Mouse (Mus musculus) G1E (cell line): ENCODE results near the gene Rhbdd1. TPM values are rescaled to one million over a fixed set of nuclear protein-coding genes. Genes with fewer than 3 reads are reported as not detected.

Source experiments
- ATAC-seq: 2 replicates; pipeline ENCODE4 v1.8.0; 2016; ENCODE audit warnings: mild to moderate bottlenecking; ENCODE audit not compliant: insufficient number of reproducible peaks, poor library complexity, low FRiP score, severe bottlenecking; ENCODE audit errors: extremely low read depth
- DNase-seq: peaks from one replicate; pipeline ENCODE4 v3.0.0; 2012; ENCODE audit warnings: low spot score
- H3K27me3 ChIP-seq: 2 replicates; pipeline ENCODE4 v1.6.1; 2012; ENCODE audit warnings: mild to moderate bottlenecking, low read length, inconsistent platforms; ENCODE audit not compliant: insufficient read depth
- H3K36me3 ChIP-seq: replicated peaks from 2 replicates; pipeline ENCODE3; 2012; ENCODE audit warnings: mild to moderate bottlenecking, inconsistent platforms
- H3K4me1 ChIP-seq: 2 replicates; pipeline ENCODE4 v1.6.1; 2012; ENCODE audit warnings: low read depth, low read length, inconsistent platforms, mixed read lengths; ENCODE audit not compliant: insufficient read depth
- H3K4me3 ChIP-seq: 2 replicates; pipeline ENCODE4 v1.5.1; 2012; ENCODE audit warnings: low read depth, mild to moderate bottlenecking, inconsistent platforms, low read length, moderate library complexity, mixed read lengths
- H3K9me3 ChIP-seq: replicated peaks from 2 replicates; pipeline ENCODE4 v1.6.1; 2012; ENCODE audit warnings: inconsistent platforms
- CTCF ChIP-seq: IDR thresholded peaks from 2 replicates; pipeline ENCODE4 v1.5.1; 2012; ENCODE audit warnings: low read depth, low read length, inconsistent platforms, mixed read lengths
- GATA1 ChIP-seq: IDR thresholded peaks from 2 replicates; pipeline ENCODE4 v1.6.1; 2012; ENCODE audit warnings: borderline replicate concordance, low read length, inconsistent platforms, mixed read lengths
- GATA2 ChIP-seq: IDR thresholded peaks from 2 replicates; pipeline ENCODE4 v1.6.1; 2012; ENCODE audit warnings: low read depth, low read length, inconsistent platforms, borderline replicate concordance
- POLR2AphosphoS5 ChIP-seq: IDR thresholded peaks from 2 replicates; pipeline ENCODE4 v1.6.1; 2012; ENCODE audit warnings: low read depth, low read length, inconsistent platforms; ENCODE audit not compliant: insufficient replicate concordance
- TAL1 ChIP-seq: conservative IDR thresholded peaks from 2 replicates; pipeline ENCODE4 v1.6.1; 2012; ENCODE audit warnings: low read depth, low read length, inconsistent platforms, mixed read lengths
- polyA plus RNA-seq: library from polyadenylated mRNA; stranded (reverse); fragments of >175 nt; gene quantifications from 2 replicates; pipeline ENCODE4 v1.2.3, GENCODE M21; 2012
- total RNA-seq, 2 experiments: library from RNA; stranded (forward) in 1 of 2; stranded (reverse) in 1 of 2; fragments of 200-1000 nt in 1 of 2; fragments of >200 nt in 1 of 2; fragmentation: Nextera tagmentation in 1 of 2; gene quantifications; 2 replicates each; pipeline ENCODE4 v1.2.3; 2014 to 2017

The Rhbdd1 gene
- total and polyA plus RNA-seq, 3 experiments: 2.8 to 60.2 (median 41.8) TPM

GRCm38 (mm10) chr1:82429061-82429460 lies 112.8 kb downstream of the Rhbdd1 start:
- DNase-seq (no peak), ATAC-seq (no peak)
- H3K27me3 ChIP-seq: no peaks in the 10 kb centered on the region
- H3K9me3 ChIP-seq: no peaks in the 10 kb centered on the region
- TF ChIP-seq CTCF (no peak), GATA1 (no peak), POLR2AphosphoS5 (no peak), TAL1 (no peak), GATA2 (no peak)
- H3K4me3 ChIP-seq: no peak overlapping the region
- H3K4me1 ChIP-seq: peaks cover 3% of the 10 kb centered on the region; the same call in 1 of the 2 replicates
- H3K36me3 ChIP-seq: peaks cover 52% of the 10 kb centered on the region

- DNase-seq (no peak), ATAC-seq (no peak)
- H3K27me3 ChIP-seq: no peaks in the 10 kb centered on the region
- H3K4me3 ChIP-seq: no peak overlapping the region
- H3K4me1 ChIP-seq: peaks cover 3% of the 10 kb centered on the region; the same call in 1 of the 2 replicates
- H3K36me3 ChIP-seq: peaks cover 68% of the 10 kb centered on the region
- no peaks in the 10 kb centered on the region for H3K9me3 ChIP-seq
- TF ChIP-seq GATA1: no peak
- TF ChIP-seq POLR2AphosphoS5: no peak
- TF ChIP-seq GATA2: no peak
- no peak for TF ChIP-seq CTCF
- TF ChIP-seq TAL1: no peak
These were observed 116.8 kb downstream of the Rhbdd1 start for GRCm38 (mm10) chr1:82432919-82433648.

GRCm38 (mm10) chr1:82433649-82434005 lies 117.4 kb downstream of the Rhbdd1 start:
- TF ChIP-seq GATA2 (no peak), TAL1 (no peak), CTCF (no peak), POLR2AphosphoS5 (no peak)
- H3K4me3 ChIP-seq: no peak overlapping the region
- DNase-seq: no peak
- H3K9me3 ChIP-seq: no peaks in the 10 kb centered on the region
- peaks cover 3% of the 10 kb centered on the region; the same call in 1 of the 2 replicates for H3K4me1 ChIP-seq
- no peak for ATAC-seq
- H3K27me3 ChIP-seq: no peaks in the 10 kb centered on the region
- peaks cover 64% of the 10 kb centered on the region for H3K36me3 ChIP-seq

GRCm38 (mm10) chr1:82437273-82437672 lies 121.0 kb downstream of the Rhbdd1 start:
- no peaks in the 10 kb centered on the region for H3K4me1 ChIP-seq
- no peak overlapping the region for H3K4me3 ChIP-seq
- H3K36me3 ChIP-seq: peaks cover 70% of the 10 kb centered on the region
- no peaks in the 10 kb centered on the region for H3K27me3 ChIP-seq
- ATAC-seq (no peak), DNase-seq (no peak)
- no peaks in the 10 kb centered on the region for H3K9me3 ChIP-seq
- TF ChIP-seq GATA1 (no peak), TAL1 (no peak), GATA2 (no peak), POLR2AphosphoS5 (no peak), CTCF (no peak)

- ATAC-seq (no peak), DNase-seq (no peak)
- no peaks in the 10 kb centered on the region for H3K4me1 ChIP-seq
- H3K4me3 ChIP-seq: no peak overlapping the region
- H3K9me3 ChIP-seq: no peaks in the 10 kb centered on the region
- no peaks in the 10 kb centered on the region for H3K27me3 ChIP-seq
- peaks cover 69% of the 10 kb centered on the region for H3K36me3 ChIP-seq
- TF ChIP-seq TAL1: no peak
- no peak for TF ChIP-seq CTCF
These were observed 123.9 kb downstream of the Rhbdd1 start for GRCm38 (mm10) chr1:82440123-82440522.

- TF ChIP-seq GATA1 (no peak), TAL1 (no peak)
- ATAC-seq: no peak
- no peak for DNase-seq
These were observed 127.3 kb downstream of the Rhbdd1 start for GRCm38 (mm10) chr1:82443517-82443916.

More at GRCm38 (mm10) chr1:82443517-82443916, 127.3 kb downstream of the Rhbdd1 start:
- H3K27me3 ChIP-seq: no peaks in the 10 kb centered on the region
- no peaks in the 10 kb centered on the region for H3K9me3 ChIP-seq
- H3K4me3 ChIP-seq: no peak overlapping the region
- H3K36me3 ChIP-seq: peaks cover 74% of the 10 kb centered on the region
- no peaks in the 10 kb centered on the region for H3K4me1 ChIP-seq
